Mouse (Mus musculus): ENCODE results near the gene Cntnap2. TPM values are rescaled to one million over a fixed set of nuclear protein-coding genes. Genes with fewer than 3 reads are reported as not detected.

Gene Cntnap2
- polyA plus RNA-seq, 1 experiment from 2014 or later: 6.9 TPM

DNA sequence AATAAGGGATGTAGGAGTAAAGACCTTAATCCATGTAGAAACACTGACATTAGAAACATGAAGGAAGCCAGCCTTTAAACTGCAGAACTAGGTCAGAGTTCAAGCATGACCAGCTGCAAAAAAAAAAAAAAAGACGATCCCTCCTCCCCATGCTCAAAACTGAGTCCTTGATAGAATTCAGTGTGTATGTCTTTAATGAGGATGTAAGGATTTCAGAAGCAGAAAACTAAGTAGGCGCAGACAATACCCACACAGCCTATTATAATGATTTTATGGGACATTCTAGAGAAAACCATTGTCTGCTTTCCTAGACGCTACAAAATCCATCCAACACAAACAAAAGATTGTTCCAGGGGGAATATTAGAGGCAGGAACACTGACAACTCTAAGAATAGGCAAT, 2168.4 kb downstream of the Cntnap2 start:
- Histone ChIP-seq H3K27ac (ENCODE audit: low read depth, low read length) (no peak overlapping the region), H3K4me3 (ENCODE audit: low read depth, low read length) (no peak overlapping the region), H3K27me3 (ENCODE audit: control insufficient read depth, insufficient read depth, low read length) (no peaks in the 10 kb centered on the region), H3K9me3 (ENCODE audit: control insufficient read depth, low read length) (no peaks in the 10 kb centered on the region), H3K4me1 (ENCODE audit: control insufficient read depth, insufficient read depth, low read length) (peaks cover 4% of the 10 kb centered on the region; the same call in 1 of the 2 replicates), H3K9ac (ENCODE audit: low read length) (no peak overlapping the region), H3K36me3 (ENCODE audit: control insufficient read depth, insufficient read depth, low read length) (no peaks in the 10 kb centered on the region), H3K4me2 (ENCODE audit: low read depth) (no peak overlapping the region)
- 38% methylated on average over 3 of the region's 3 CpGs for WGBS
- DNase-seq (ENCODE audit: low spot score) (no peak), ATAC-seq (ENCODE audit: insufficient read depth, low FRiP score, low TSS enrichment) (no peak)

DNA sequence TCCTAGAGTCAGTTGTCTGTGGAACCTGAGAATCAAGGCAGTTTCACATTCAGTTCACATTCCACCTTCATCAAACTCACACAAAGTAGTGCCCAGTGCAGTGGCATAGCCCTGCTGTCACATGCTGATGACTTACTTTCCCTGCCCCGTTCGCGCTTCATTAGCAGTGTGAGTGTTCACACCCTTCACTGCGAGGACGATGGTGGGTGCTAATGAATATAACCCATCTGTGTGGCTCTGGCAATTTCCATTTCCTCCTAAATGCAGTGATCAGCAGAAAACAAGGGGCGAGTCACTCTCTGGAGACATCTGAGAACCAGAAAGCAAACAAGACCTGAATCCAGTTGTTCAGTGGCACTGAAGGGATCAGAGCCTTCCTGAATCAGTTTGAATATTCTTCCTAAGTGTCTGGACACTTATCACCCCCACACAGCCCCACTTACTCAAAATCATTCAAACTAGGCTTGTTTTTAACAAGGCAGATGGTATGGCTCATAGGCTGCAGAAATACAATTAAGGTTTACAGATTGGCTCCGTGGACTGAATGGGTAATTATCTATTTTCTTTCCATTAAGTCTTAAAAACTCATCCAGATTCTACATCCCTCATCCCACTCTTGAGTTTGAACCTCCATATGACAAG, 2169.6 kb downstream of the Cntnap2 start:
- DNase-seq (ENCODE audit: low spot score) (peak; percentile 64), ATAC-seq (ENCODE audit: insufficient read depth, low FRiP score, low TSS enrichment) (peak; percentile 77)
- Histone ChIP-seq H3K4me1 (ENCODE audit: control insufficient read depth, insufficient read depth, low read length) (peaks cover 4% of the 10 kb centered on the region; the same call in 1 of the 2 replicates), H3K4me3 (ENCODE audit: low read depth, low read length) (no peak overlapping the region), H3K36me3 (ENCODE audit: control insufficient read depth, insufficient read depth, low read length) (no peaks in the 10 kb centered on the region), H3K9me3 (ENCODE audit: control insufficient read depth, low read length) (no peaks in the 10 kb centered on the region), H3K4me2 (ENCODE audit: low read depth) (no peak overlapping the region), H3K27ac (ENCODE audit: low read depth, low read length) (peak overlapping the region; percentile 27; the same call in 1 of the 2 replicates), H3K27me3 (ENCODE audit: control insufficient read depth, insufficient read depth, low read length) (no peaks in the 10 kb centered on the region), H3K9ac (ENCODE audit: low read length) (no peak overlapping the region)
- 33% methylated on average over 7 of the region's 7 CpGs for WGBS

DNA sequence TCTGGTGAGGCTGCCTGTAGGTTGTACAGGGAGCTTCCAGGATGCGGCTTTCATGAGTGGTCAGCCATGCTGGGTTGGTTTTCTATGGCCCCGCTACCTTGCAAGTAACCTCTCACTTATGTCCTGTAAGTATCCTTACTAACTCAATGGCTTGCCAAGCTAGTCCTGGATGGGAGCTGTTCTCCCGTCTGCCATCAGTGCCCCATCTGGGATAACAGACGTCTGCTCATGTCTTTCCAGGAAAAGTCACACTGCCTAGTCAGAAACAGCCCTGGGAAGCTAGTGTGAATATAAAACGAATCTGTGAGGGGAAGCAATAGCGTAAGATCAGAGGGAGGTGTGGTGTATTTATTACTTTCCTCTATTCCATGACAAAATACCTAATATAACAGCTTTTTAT, 2172.4 kb downstream of the Cntnap2 start:
- no peak for DNase-seq (ENCODE audit: low spot score)
- Histone ChIP-seq H3K27ac (ENCODE audit: low read depth, low read length) (no peak overlapping the region), H3K27me3 (ENCODE audit: control insufficient read depth, insufficient read depth, low read length) (no peaks in the 10 kb centered on the region), H3K9me3 (ENCODE audit: control insufficient read depth, low read length) (no peaks in the 10 kb centered on the region), H3K4me1 (ENCODE audit: control insufficient read depth, insufficient read depth, low read length) (peaks cover 4% of the 10 kb centered on the region; the same call in 1 of the 2 replicates), H3K36me3 (ENCODE audit: control insufficient read depth, insufficient read depth, low read length) (no peaks in the 10 kb centered on the region), H3K4me2 (ENCODE audit: low read depth) (no peak overlapping the region), H3K9ac (ENCODE audit: low read length) (no peak overlapping the region), H3K4me3 (ENCODE audit: low read depth, low read length) (no peak overlapping the region)
- ATAC-seq (ENCODE audit: insufficient read depth, low FRiP score, low TSS enrichment): no peak
- WGBS: 76% methylated on average over 6 of the region's 6 CpGs

DNA sequence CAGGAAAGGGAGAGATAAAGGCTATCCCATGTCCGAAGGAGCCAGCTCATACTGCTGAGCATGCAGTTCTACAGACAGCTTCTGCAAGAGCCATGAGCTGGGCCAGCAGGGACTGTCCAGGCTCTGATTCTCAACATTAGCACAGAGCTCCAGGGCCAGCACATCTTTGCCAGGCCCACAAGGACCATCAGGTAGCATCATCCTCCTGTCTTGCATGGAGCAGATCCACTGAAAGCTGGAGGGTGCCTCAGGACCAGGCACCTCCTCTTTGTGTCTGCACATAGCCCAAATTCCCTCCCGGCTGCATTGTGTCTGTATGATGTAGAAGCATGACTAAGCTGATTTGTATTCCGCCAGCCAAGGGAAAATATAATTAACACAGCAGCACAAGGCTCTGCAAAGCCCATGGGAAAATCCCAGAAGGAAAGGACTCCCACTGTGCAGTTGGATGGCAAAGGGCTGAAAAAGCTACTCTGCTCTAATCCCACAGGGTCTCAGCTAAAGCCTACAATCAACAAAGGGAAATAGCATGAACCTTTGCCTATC, 2180.3 kb downstream of the Cntnap2 start:
- 0 out of 2 replicates have a peak overlapping the region, but pooled peaks have one; percentile 31 for H3K27ac ChIP-seq (ENCODE audit: low read depth, low read length)
- H3K36me3 ChIP-seq (ENCODE audit: control insufficient read depth, insufficient read depth, low read length): no peaks in the 10 kb centered on the region
- no peaks in the 10 kb centered on the region for H3K9me3 ChIP-seq (ENCODE audit: control insufficient read depth, low read length)
- ATAC-seq (ENCODE audit: insufficient read depth, low FRiP score, low TSS enrichment) (peak; percentile 46), DNase-seq (ENCODE audit: low spot score) (peak; percentile 60)
- H3K4me3 ChIP-seq (ENCODE audit: low read depth, low read length): no peak overlapping the region
- no peak overlapping the region for H3K9ac ChIP-seq (ENCODE audit: low read length)
- H3K27me3 ChIP-seq (ENCODE audit: control insufficient read depth, insufficient read depth, low read length): no peaks in the 10 kb centered on the region
- H3K4me1 ChIP-seq (ENCODE audit: control insufficient read depth, insufficient read depth, low read length): peaks cover 8% of the 10 kb centered on the region
- WGBS: 36% methylated on average over 3 of the region's 3 CpGs
- H3K4me2 ChIP-seq (ENCODE audit: low read depth): no peak overlapping the region

DNA sequence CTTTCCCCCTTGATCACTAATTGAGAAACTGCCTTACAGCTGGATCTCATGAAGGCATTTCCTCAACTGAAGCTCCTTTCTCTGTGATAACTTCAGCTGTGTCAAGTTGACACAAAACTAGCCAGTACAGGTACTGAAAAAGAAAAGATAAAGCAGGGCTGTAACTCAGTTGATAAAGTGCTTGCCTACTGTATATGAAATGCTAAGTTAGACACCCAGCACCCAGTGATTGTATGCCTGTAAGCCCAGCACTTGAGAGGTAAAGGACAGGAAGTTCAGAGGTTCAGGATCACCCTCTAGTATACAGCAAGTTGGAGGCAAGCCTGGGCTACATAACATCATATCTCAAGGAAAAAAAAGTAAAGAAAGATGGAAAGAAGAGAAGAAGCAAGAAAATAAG, 2182.2 kb downstream of the Cntnap2 start:
- H3K4me3 ChIP-seq (ENCODE audit: low read depth, low read length): no peak overlapping the region
- H3K27ac ChIP-seq (ENCODE audit: low read depth, low read length): no peak overlapping the region
- H3K9ac ChIP-seq (ENCODE audit: low read length): no peak overlapping the region
- no peak for DNase-seq (ENCODE audit: low spot score)
- no peak for ATAC-seq (ENCODE audit: insufficient read depth, low FRiP score, low TSS enrichment)
- H3K36me3 ChIP-seq (ENCODE audit: control insufficient read depth, insufficient read depth, low read length): no peaks in the 10 kb centered on the region
- peaks cover 11% of the 10 kb centered on the region for H3K4me1 ChIP-seq (ENCODE audit: control insufficient read depth, insufficient read depth, low read length)
- H3K4me2 ChIP-seq (ENCODE audit: low read depth): no peak overlapping the region
- no peaks in the 10 kb centered on the region for H3K27me3 ChIP-seq (ENCODE audit: control insufficient read depth, insufficient read depth, low read length)
- no peaks in the 10 kb centered on the region for H3K9me3 ChIP-seq (ENCODE audit: control insufficient read depth, low read length)

DNA sequence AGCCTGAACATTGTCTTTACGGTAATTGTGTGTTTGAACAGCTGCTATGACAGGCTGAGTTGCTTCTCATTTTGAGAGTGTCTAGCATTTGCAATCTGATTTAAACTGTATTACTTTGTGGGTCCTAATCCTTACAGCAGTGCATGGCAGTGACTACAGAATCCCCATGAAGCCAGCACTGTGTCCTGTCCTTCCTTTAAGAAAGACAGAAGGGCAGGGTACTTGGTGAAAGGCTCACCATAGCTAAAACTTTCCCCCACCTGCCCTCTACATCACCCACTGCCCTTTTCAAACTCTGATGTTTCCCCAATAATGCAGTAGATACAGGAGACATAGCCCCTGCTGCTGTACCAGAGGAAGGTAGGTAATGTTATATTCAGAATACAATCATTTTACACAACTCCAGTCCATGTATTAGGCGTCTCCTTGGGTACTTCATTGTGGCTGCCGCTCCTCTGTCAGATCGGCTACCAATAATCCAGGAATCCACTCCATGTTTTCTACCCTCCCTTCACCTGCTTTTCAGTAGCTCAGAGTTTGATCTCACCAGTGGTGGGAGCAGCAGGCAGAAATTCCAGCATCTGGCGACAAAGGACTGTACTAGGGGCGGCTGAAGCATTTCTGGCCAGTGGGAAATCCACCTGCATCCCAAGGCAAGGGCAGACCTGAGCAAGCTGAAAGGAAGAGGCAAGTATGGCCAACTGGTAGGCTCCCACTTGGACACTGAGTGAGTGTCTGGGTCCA, 2184.9 kb downstream of the Cntnap2 start:
- 16% methylated on average over 6 of the region's 6 CpGs for WGBS
- 0 out of 2 replicates have a peak overlapping the region, but pooled peaks have one; percentile 35 for H3K27ac ChIP-seq (ENCODE audit: low read depth, low read length)

DNA sequence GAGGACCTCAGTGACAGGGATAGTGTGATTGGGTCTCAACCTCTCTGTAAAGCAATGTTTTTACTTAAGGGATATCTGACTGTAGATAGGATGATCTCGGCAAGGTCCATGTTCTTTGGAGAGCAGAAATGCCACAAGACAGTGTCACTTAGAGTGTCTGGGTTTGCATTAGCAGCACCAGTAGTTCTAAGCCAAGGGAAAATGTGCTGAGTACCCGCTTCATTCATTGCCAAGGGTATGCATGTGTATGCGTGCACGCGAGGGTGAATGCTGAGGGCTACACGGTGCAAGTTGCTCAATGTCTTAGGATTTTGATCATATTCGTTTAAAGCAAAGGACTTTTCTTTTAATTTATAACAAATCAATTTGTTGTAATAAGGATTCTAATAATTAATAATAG, 2185.5 kb downstream of the Cntnap2 start:
- Histone ChIP-seq H3K27ac (ENCODE audit: low read depth, low read length) (0 out of 2 replicates have a peak overlapping the region, but pooled peaks have one; percentile 35), H3K9me3 (ENCODE audit: control insufficient read depth, low read length) (no peaks in the 10 kb centered on the region), H3K9ac (ENCODE audit: low read length) (peak overlapping the region; percentile 30; the same call in 1 of the 2 replicates), H3K4me1 (ENCODE audit: control insufficient read depth, insufficient read depth, low read length) (peaks cover 6% of the 10 kb centered on the region), H3K36me3 (ENCODE audit: control insufficient read depth, insufficient read depth, low read length) (no peaks in the 10 kb centered on the region), H3K4me3 (ENCODE audit: low read depth, low read length) (peak overlapping the region; percentile 29), H3K4me2 (ENCODE audit: low read depth) (peak overlapping the region; percentile 30), H3K27me3 (ENCODE audit: control insufficient read depth, insufficient read depth, low read length) (no peaks in the 10 kb centered on the region)
- ATAC-seq (ENCODE audit: insufficient read depth, low FRiP score, low TSS enrichment) (peak; percentile 49), DNase-seq (ENCODE audit: low spot score) (no peak)
- 27% methylated on average over 7 of the region's 7 CpGs for WGBS

More for the DNA sequence above, 2184.9 kb downstream of the Cntnap2 start:
- DNase-seq (ENCODE audit: low spot score): peak; percentile 65
- peak; percentile 82 for ATAC-seq (ENCODE audit: insufficient read depth, low FRiP score, low TSS enrichment)
- peak overlapping the region; percentile 29 for H3K4me3 ChIP-seq (ENCODE audit: low read depth, low read length)
- H3K9me3 ChIP-seq (ENCODE audit: control insufficient read depth, low read length): no peaks in the 10 kb centered on the region
- peaks cover 11% of the 10 kb centered on the region for H3K4me1 ChIP-seq (ENCODE audit: control insufficient read depth, insufficient read depth, low read length)
- H3K27me3 ChIP-seq (ENCODE audit: control insufficient read depth, insufficient read depth, low read length): no peaks in the 10 kb centered on the region
- H3K36me3 ChIP-seq (ENCODE audit: control insufficient read depth, insufficient read depth, low read length): no peaks in the 10 kb centered on the region
- peak overlapping the region; percentile 30; the same call in 1 of the 2 replicates for H3K9ac ChIP-seq (ENCODE audit: low read length)
- H3K4me2 ChIP-seq (ENCODE audit: low read depth): peak overlapping the region; percentile 30

DNA sequence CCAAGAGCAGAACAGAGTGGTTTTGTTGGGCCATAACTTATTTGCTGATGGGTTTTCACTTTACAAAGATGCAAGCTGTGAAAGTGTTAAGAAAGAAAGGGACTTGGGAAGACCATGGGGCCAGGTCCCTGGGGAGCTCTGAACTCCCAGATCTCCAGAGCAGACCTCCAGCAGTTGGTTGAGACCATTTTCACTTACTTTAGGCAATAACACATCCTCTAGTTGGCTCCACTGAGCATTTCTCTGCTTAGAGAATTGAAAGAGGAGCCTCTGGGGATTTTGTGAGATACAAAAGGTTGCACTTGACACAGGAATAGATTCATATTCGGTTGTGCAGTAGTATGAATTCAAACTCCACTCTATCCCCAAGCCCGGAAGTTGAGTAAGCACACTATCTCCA, 2196.1 kb downstream of the Cntnap2 start:
- Histone ChIP-seq H3K4me3 (ENCODE audit: low read depth, low read length) (no peak overlapping the region), H3K36me3 (ENCODE audit: control insufficient read depth, insufficient read depth, low read length) (no peaks in the 10 kb centered on the region), H3K4me1 (ENCODE audit: control insufficient read depth, insufficient read depth, low read length) (no peaks in the 10 kb centered on the region), H3K27ac (ENCODE audit: low read depth, low read length) (no peak overlapping the region), H3K4me2 (ENCODE audit: low read depth) (no peak overlapping the region), H3K9ac (ENCODE audit: low read length) (no peak overlapping the region), H3K27me3 (ENCODE audit: control insufficient read depth, insufficient read depth, low read length) (no peaks in the 10 kb centered on the region), H3K9me3 (ENCODE audit: control insufficient read depth, low read length) (no peaks in the 10 kb centered on the region)
- WGBS: 85% methylated on average over 2 of the region's 2 CpGs
- ATAC-seq (ENCODE audit: insufficient read depth, low FRiP score, low TSS enrichment) (no peak), DNase-seq (ENCODE audit: low spot score) (no peak)

Measured in neural tube, embryonic 11.5 days (tissue).